Mouse (Mus musculus): ENCODE measurements around the gene Fkbp4. TPM values are rescaled to one million over a fixed set of nuclear protein-coding genes. Genes with fewer than 3 reads are reported as not detected.

Gene Fkbp4
- total RNA-seq (2021), result 100 to 1,000 TPM; 351 to 359 TPM
- polyA plus RNA-seq (2012; rRNA removed), result 206 and 250 TPM in 2 replicates
- long read RNA-seq, transcript Fkbp4-201 (10 exons, 2,217 nt), result major isoform, 410 of 509 reads
- long read RNA-seq, partial matches to known transcripts, result 66 of 509 reads
- long read RNA-seq, other reads (novel, unspliced or antisense), result 33 of 509 reads

- peaks cover 10% of the 10 kb centered on the region for H3K36me3 ChIP-seq (ENCODE audit: control insufficient read depth, insufficient read depth, low read length)
- peaks cover 12% of the 10 kb centered on the region for H3K4me1 ChIP-seq (ENCODE audit: control insufficient read depth, insufficient read depth, low read length)
- no peaks in the 10 kb centered on the region for H3K27me3 ChIP-seq (ENCODE audit: control insufficient read depth, insufficient read depth, low read length)
- H3K79me2 ChIP-seq (replicated peaks; ENCODE audit: control insufficient read depth, insufficient read depth, low read length), result 0 out of 2 replicates have a peak, but pooled peaks cover 3% of the 10 kb centered on the region
- 2% methylated on average over 55 of the region's 67 CpGs for WGBS
- H3K27ac ChIP-seq, result peak within 1 kb of the TSS; percentile 95
- peak within 1 kb of the TSS; percentile 97 for H3K9ac ChIP-seq (ENCODE audit: low read depth, low read length)
- TF ChIP-seq CTCF (IDR thresholded peaks at IDR 0.05), result peak; percentile 47
- TF ChIP-seq POLR2A (IDR thresholded peaks at IDR 0.05; ENCODE audit: insufficient read depth, low read depth, low read length), result peak; percentile 85
- TF ChIP-seq EP300 (IDR thresholded peaks at IDR 0.05; ENCODE audit: insufficient read depth, low read depth, low read length), result peak; percentile 26; the same call in 1 of the 2 replicates
- H3K4me3 ChIP-seq, result peak within 1 kb of the TSS; percentile 90
- intact Hi-C loops (cut with DNase I), result loop anchor here (5.0 kb wide), 2 partner anchors 404 to 1014 kb away; partner anchors contain the start of gene Clec1a
- DNase-seq, result peak; percentile 97 to 98
Observed at GRCm38 (mm10) chr6:128438317-128438870, at the start of gene Fkbp4. Gene Fkbp4 (minus strand): TSS chr6:128438677.

- WGBS, result 75% methylated on average over 11 of the region's 11 CpGs
- H3K79me2 ChIP-seq (replicated peaks; ENCODE audit: control insufficient read depth, insufficient read depth, low read length), result no peaks in the 10 kb centered on the region
- TF ChIP-seq CTCF (IDR thresholded peaks at IDR 0.05), result no peak
- TF ChIP-seq EP300 (IDR thresholded peaks at IDR 0.05; ENCODE audit: insufficient read depth, low read depth, low read length), result no peak
- no peak for TF ChIP-seq POLR2A (IDR thresholded peaks at IDR 0.05; ENCODE audit: insufficient read depth, low read depth, low read length)
- no peak overlapping the region for H3K4me3 ChIP-seq
- no peaks in the 10 kb centered on the region for H3K4me1 ChIP-seq (ENCODE audit: control insufficient read depth, insufficient read depth, low read length)
- H3K27me3 ChIP-seq (ENCODE audit: control insufficient read depth, insufficient read depth, low read length), result no peaks in the 10 kb centered on the region
- no peaks in the 10 kb centered on the region for H3K36me3 ChIP-seq (ENCODE audit: control insufficient read depth, insufficient read depth, low read length)
- no peak overlapping the region for H3K27ac ChIP-seq
- intact Hi-C loops (cut with DNase I), result loop anchor here (10.0 kb wide), 1 partner anchor 263 kb away; no protein-coding TSS in a partner anchor
- no peak overlapping the region for H3K9ac ChIP-seq (ENCODE audit: low read depth, low read length)
- no peak for DNase-seq
Observed at GRCm38 (mm10) chr6:128487736-128488135, 49.3 kb upstream of the Fkbp4 start.

GRCm38 (mm10) chr6:128479463-128480454 lies 41.3 kb upstream of the Fkbp4 start:
- peak; percentile 90 to 95 for DNase-seq
- H3K36me3 ChIP-seq (ENCODE audit: control insufficient read depth, insufficient read depth, low read length), result no peaks in the 10 kb centered on the region
- H3K27ac ChIP-seq, result no peak overlapping the region
- H3K9ac ChIP-seq (ENCODE audit: low read depth, low read length), result no peak overlapping the region
- WGBS, result 14% methylated on average over 26 of the region's 26 CpGs
- H3K27me3 ChIP-seq (ENCODE audit: control insufficient read depth, insufficient read depth, low read length), result no peaks in the 10 kb centered on the region
- H3K4me3 ChIP-seq, result no peak overlapping the region
- H3K79me2 ChIP-seq (replicated peaks; ENCODE audit: control insufficient read depth, insufficient read depth, low read length), result no peaks in the 10 kb centered on the region
- TF ChIP-seq EP300 (IDR thresholded peaks at IDR 0.05; ENCODE audit: insufficient read depth, low read depth, low read length), result peak; percentile 92
- no peak for TF ChIP-seq POLR2A (IDR thresholded peaks at IDR 0.05; ENCODE audit: insufficient read depth, low read depth, low read length)
- intact Hi-C loops (cut with DNase I), result loop anchor here (1.0 to 10.0 kb wide), 4 partner anchors 33 to 255 kb away; no protein-coding TSS in a partner anchor
- no peaks in the 10 kb centered on the region for H3K4me1 ChIP-seq (ENCODE audit: control insufficient read depth, insufficient read depth, low read length)

GRCm38 (mm10) chr6:128477495-128477894 lies 39.0 kb upstream of the Fkbp4 start:
- no peaks in the 10 kb centered on the region for H3K27me3 ChIP-seq (ENCODE audit: control insufficient read depth, insufficient read depth, low read length)
- H3K36me3 ChIP-seq (ENCODE audit: control insufficient read depth, insufficient read depth, low read length), result no peaks in the 10 kb centered on the region
- 11% methylated on average over 4 of the region's 4 CpGs for WGBS
- H3K27ac ChIP-seq, result no peak overlapping the region
- intact Hi-C loops (cut with DNase I), result loop anchor here (5.0 kb wide), 1 partner anchor 160 kb away; no protein-coding TSS in a partner anchor
- no peak for DNase-seq
- no peak for TF ChIP-seq EP300 (IDR thresholded peaks at IDR 0.05; ENCODE audit: insufficient read depth, low read depth, low read length)
- TF ChIP-seq CTCF (IDR thresholded peaks at IDR 0.05), result no peak
- no peak for TF ChIP-seq POLR2A (IDR thresholded peaks at IDR 0.05; ENCODE audit: insufficient read depth, low read depth, low read length)
- no peaks in the 10 kb centered on the region for H3K4me1 ChIP-seq (ENCODE audit: control insufficient read depth, insufficient read depth, low read length)
- no peak overlapping the region for H3K9ac ChIP-seq (ENCODE audit: low read depth, low read length)
- no peaks in the 10 kb centered on the region for H3K79me2 ChIP-seq (replicated peaks; ENCODE audit: control insufficient read depth, insufficient read depth, low read length)
- H3K4me3 ChIP-seq, result no peak overlapping the region

GRCm38 (mm10) chr6:128474112-128474511 lies 35.6 kb upstream of the Fkbp4 start:
- Histone ChIP-seq H3K36me3 (ENCODE audit: control insufficient read depth, insufficient read depth, low read length) (no peaks in the 10 kb centered on the region), H3K4me3 (no peak overlapping the region), H3K4me1 (ENCODE audit: control insufficient read depth, insufficient read depth, low read length) (no peaks in the 10 kb centered on the region), H3K79me2 (replicated peaks; ENCODE audit: control insufficient read depth, insufficient read depth, low read length) (no peaks in the 10 kb centered on the region), H3K9ac (ENCODE audit: low read depth, low read length) (no peak overlapping the region), H3K27ac (no peak overlapping the region), H3K27me3 (ENCODE audit: control insufficient read depth, insufficient read depth, low read length) (no peaks in the 10 kb centered on the region)
- intact Hi-C loops (cut with DNase I), result no loop called here
- no peak for DNase-seq
- WGBS, result 85% methylated on average over 6 of the region's 6 CpGs
- no peak for TF ChIP-seq POLR2A (IDR thresholded peaks at IDR 0.05; ENCODE audit: insufficient read depth, low read depth, low read length)
- no peak for TF ChIP-seq EP300 (IDR thresholded peaks at IDR 0.05; ENCODE audit: insufficient read depth, low read depth, low read length)
- TF ChIP-seq CTCF (IDR thresholded peaks at IDR 0.05), result no peak
